Mouse (Mus musculus): ENCODE results near the gene Tcp11l2.

Tcp11l2 gene

GRCm38 (mm10) chr10:84648911-84649310 lies 72.5 kb downstream of the Tcp11l2 start:
- in situ Hi-C loops (cut with MboI, MseI) = no loop called here

GRCm38 (mm10) chr10:84654029-84654428 lies 77.6 kb downstream of the Tcp11l2 start:
- in situ Hi-C loops (cut with MboI, MseI) = no loop called here

- in situ Hi-C loops (cut with MboI, MseI) = no loop called here
These were observed 78.3 kb downstream of the Tcp11l2 start for GRCm38 (mm10) chr10:84654731-84655130.

GRCm38 (mm10) chr10:84656618-84657017 lies 80.2 kb downstream of the Tcp11l2 start:
- in situ Hi-C loops (cut with MboI, MseI) = no loop called here

- in situ Hi-C loops (cut with MboI, MseI) = no loop called here
These were observed 81.1 kb downstream of the Tcp11l2 start for GRCm38 (mm10) chr10:84657437-84658087.

GRCm38 (mm10) chr10:84658088-84658848 lies 81.8 kb downstream of the Tcp11l2 start:
- in situ Hi-C loops (cut with MboI, MseI) = no loop called here

- in situ Hi-C loops (cut with MboI, MseI) = no loop called here
These were observed 82.9 kb downstream of the Tcp11l2 start for GRCm38 (mm10) chr10:84659281-84659680.

GRCm38 (mm10) chr10:84662138-84662537 lies 85.7 kb downstream of the Tcp11l2 start:
- in situ Hi-C loops (cut with MboI, MseI) = no loop called here
